Mouse (Mus musculus) forebrain, postnatal 0 days (tissue): Measurements from ENCODE around the gene Hoxc12. TPM values are rescaled to one million over a fixed set of nuclear protein-coding genes. Genes with fewer than 3 reads are reported as not detected.

ENCODE experiments used
- ATAC-seq: fragments of 200-750 bp; cut with Nextera tagmentation; 2 replicates; pipeline ENCODE4 v1.8.0; 2017; ENCODE audit warnings: mild to moderate bottlenecking, moderate library complexity
- DNase-seq: peaks from one replicate; pipeline ENCODE4 v3.0.0-alpha.2; 2015
- H3K27ac ChIP-seq: fragments of 300-500 bp; sonication (generic); 2 replicates; pipeline ENCODE4 v1.5.1; 2014; ENCODE audit warnings: low read depth, mild to moderate bottlenecking, antibody characterized with exemption, low read length, moderate library complexity, mixed read lengths
- H3K27me3 ChIP-seq: fragments of 300-500 bp; sonication (generic); 2 replicates; pipeline ENCODE4 v1.6.1; 2014; ENCODE audit warnings: mild to moderate bottlenecking, low read length, mixed read lengths; ENCODE audit not compliant: insufficient read depth
- H3K36me3 ChIP-seq: fragments of 300-500 bp; sonication (generic); 2 replicates; pipeline ENCODE4 v1.6.1; 2014; ENCODE audit warnings: mild to moderate bottlenecking, moderate library complexity; ENCODE audit not compliant: insufficient read depth
- H3K4me1 ChIP-seq: fragments of 300-500 bp; sonication (generic); 2 replicates; pipeline ENCODE4 v1.6.1; 2014; ENCODE audit warnings: antibody characterized with exemption; ENCODE audit not compliant: insufficient read depth
- H3K4me2 ChIP-seq: fragments of 300-500 bp; sonication (generic); 2 replicates; pipeline ENCODE4 v1.6.1; 2014; ENCODE audit warnings: low read depth, mild to moderate bottlenecking, moderate library complexity
- H3K4me3 ChIP-seq: fragments of 300-500 bp; sonication (generic); 2 replicates; pipeline ENCODE4 v1.5.1; 2014; ENCODE audit warnings: low read depth, low read length, mixed read lengths
- H3K9ac ChIP-seq: fragments of 300-500 bp; sonication (generic); 2 replicates; pipeline ENCODE4 v1.6.1; 2014; ENCODE audit warnings: mild to moderate bottlenecking
- H3K9me3 ChIP-seq: fragments of 300-500 bp; sonication (generic); 2 replicates; pipeline ENCODE4 v1.6.1; 2016; ENCODE audit warnings: low read length
- CTCF ChIP-seq: sonication (generic); IDR thresholded peaks from 2 replicates; pipeline ENCODE4 v1.5.1; 2016; ENCODE audit warnings: antibody characterized with exemption, control low read depth, low read depth
- WGBS: fragments of 180-500 bp; shearing (Covaris S2); extraction: QIAGEN DNeasy Blood & Tissue Kit; methylation state at CpG from one replicate; pipeline ENCODE4 v1.1.7; 2014; 5-methylcytosine and 5-hydroxymethylcytosine counted together
- polyA plus RNA-seq: library from polyadenylated mRNA; unstranded; fragments of >200 nt; fragmentation: Nextera tagmentation; extraction: Ambion mirVana; gene quantifications from 2 replicates; pipeline ENCODE4 v1.2.1, GENCODE M21; 2015
- total RNA-seq: library from RNA; depleted of rRNA; stranded (reverse); fragments of >200 nt; gene quantifications from 2 replicates; pipeline ENCODE4 v1.2.3, GENCODE M21; 2014

Hoxc12 gene
- total and polyA plus RNA-seq, 2 experiments from 2014 or later = not detected

- WGBS = 2% methylated on average over 20 of the region's 20 CpGs
- no peaks in the 10 kb centered on the region for H3K36me3 ChIP-seq
- H3K4me1 ChIP-seq = no peaks in the 10 kb centered on the region
- no peak for TF ChIP-seq CTCF
- no peak overlapping the region for H3K4me2 ChIP-seq
- DNase-seq (no peak), ATAC-seq (no peak)
- H3K27me3 ChIP-seq = peaks cover 96% of the 10 kb centered on the region
- H3K9me3 ChIP-seq = no peaks in the 10 kb centered on the region
- H3K4me3 ChIP-seq = no peak overlapping the region
- no peak overlapping the region for H3K9ac ChIP-seq
- H3K27ac ChIP-seq = no peak overlapping the region
Measured at GRCm38 (mm10) chr15:102949696-102950095, 13.1 kb downstream of the Hoxc12 start.

DNA sequence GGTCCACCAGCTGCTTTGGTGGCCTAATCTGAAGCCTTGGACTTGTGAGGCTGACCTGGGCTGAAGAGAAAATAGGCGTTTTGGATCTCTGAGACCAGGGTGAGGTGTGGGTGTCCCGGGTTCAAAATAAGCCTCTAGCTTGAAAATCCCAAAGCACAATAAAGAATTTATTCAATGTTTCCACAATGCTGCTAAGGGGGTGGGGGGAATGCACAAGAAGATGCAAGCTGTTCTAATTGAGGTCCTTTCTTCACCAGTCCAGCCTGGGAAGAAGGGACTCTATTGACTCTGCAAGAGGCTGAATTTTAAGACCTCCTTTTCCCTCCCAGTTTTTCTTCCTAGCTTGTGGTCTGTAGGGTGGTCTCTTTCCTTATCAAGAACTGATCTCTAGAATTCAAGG is 14.3 kb downstream of the Hoxc12 start:
- peaks cover 95% of the 10 kb centered on the region for H3K27me3 ChIP-seq
- H3K27ac ChIP-seq = no peak overlapping the region
- no peak for TF ChIP-seq CTCF
- no peak for DNase-seq
- no peak for ATAC-seq
- no peak overlapping the region for H3K9ac ChIP-seq
- no peak overlapping the region for H3K4me3 ChIP-seq
- no peaks in the 10 kb centered on the region for H3K9me3 ChIP-seq
- H3K4me1 ChIP-seq = no peaks in the 10 kb centered on the region
- no peak overlapping the region for H3K4me2 ChIP-seq
- H3K36me3 ChIP-seq = no peaks in the 10 kb centered on the region
- WGBS = 8% methylated on average over 2 of the region's 2 CpGs

- TF ChIP-seq CTCF = no peak
Measured at GRCm38 (mm10) chr15:102953561-102953960, 17.0 kb downstream of the Hoxc12 start.

GRCm38 (mm10) chr15:102954192-102955006 is 17.8 kb downstream of the Hoxc12 start, which contains the start of gene Hoxc11:
TSS of gene Hoxc11 (plus strand) at chr15:102954427.
- no peak for TF ChIP-seq CTCF
- Histone ChIP-seq H3K9me3 (no peaks in the 10 kb centered on the region), H3K4me2 (no peak within 1 kb of the TSS), H3K4me1 (no peaks in the 10 kb centered on the region), H3K27me3 (peaks cover 95% of the 10 kb centered on the region), H3K9ac (no peak within 1 kb of the TSS), H3K4me3 (no peak within 1 kb of the TSS), H3K27ac (no peak within 1 kb of the TSS), H3K36me3 (no peaks in the 10 kb centered on the region)
- DNase-seq (no peak), ATAC-seq (no peak)
- under 1% methylated on average over 56 of the region's 57 CpGs for WGBS

More at GRCm38 (mm10) chr15:102953561-102953960, 17.0 kb downstream of the Hoxc12 start:
- no peak overlapping the region for H3K4me2 ChIP-seq
- no peak overlapping the region for H3K27ac ChIP-seq
- H3K36me3 ChIP-seq = no peaks in the 10 kb centered on the region
- no peaks in the 10 kb centered on the region for H3K9me3 ChIP-seq
- no peaks in the 10 kb centered on the region for H3K4me1 ChIP-seq
- H3K4me3 ChIP-seq = no peak overlapping the region
- H3K9ac ChIP-seq = no peak overlapping the region
- DNase-seq (no peak), ATAC-seq (no peak)
- 3% methylated on average over 6 of the region's 6 CpGs for WGBS
- peaks cover 95% of the 10 kb centered on the region for H3K27me3 ChIP-seq

DNA sequence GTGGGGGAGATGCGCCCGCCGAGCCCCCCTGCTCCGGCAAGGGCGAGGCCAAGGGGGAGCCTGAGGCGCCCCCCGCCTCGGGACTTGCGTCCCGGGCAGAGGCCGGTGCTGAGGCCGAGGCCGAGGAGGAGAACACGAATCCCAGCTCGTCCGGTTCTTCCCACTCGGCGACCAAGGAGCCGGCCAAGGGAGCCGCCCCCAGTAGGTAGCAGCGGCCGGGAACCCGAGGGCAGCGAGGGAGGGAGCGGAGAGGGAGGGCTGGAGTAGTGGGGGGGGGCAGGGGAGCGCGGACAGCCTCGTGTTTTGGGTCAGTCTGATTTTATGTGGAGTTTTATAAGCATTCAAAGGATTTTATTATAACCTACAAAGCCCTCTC is 18.4 kb downstream of the Hoxc12 start:
- no peak overlapping the region for H3K4me3 ChIP-seq
- H3K4me1 ChIP-seq = no peaks in the 10 kb centered on the region
- no peaks in the 10 kb centered on the region for H3K9me3 ChIP-seq
- no peak overlapping the region for H3K27ac ChIP-seq
- TF ChIP-seq CTCF = no peak
- H3K4me2 ChIP-seq = no peak overlapping the region
- no peak for ATAC-seq
- H3K27me3 ChIP-seq = peaks cover 95% of the 10 kb centered on the region
- DNase-seq = no peak
- H3K9ac ChIP-seq = no peak overlapping the region
- no peaks in the 10 kb centered on the region for H3K36me3 ChIP-seq
- under 1% methylated on average over 28 of the region's 28 CpGs for WGBS

- no peak overlapping the region for H3K27ac ChIP-seq
- no peak overlapping the region for H3K4me2 ChIP-seq
- H3K36me3 ChIP-seq = no peaks in the 10 kb centered on the region
- no peak for DNase-seq
- no peaks in the 10 kb centered on the region for H3K4me1 ChIP-seq
- no peak for ATAC-seq
- H3K27me3 ChIP-seq = peaks cover 95% of the 10 kb centered on the region
- no peak for TF ChIP-seq CTCF
- H3K4me3 ChIP-seq = no peak overlapping the region
- WGBS = 1% methylated on average over 40 of the region's 40 CpGs
- H3K9me3 ChIP-seq = no peaks in the 10 kb centered on the region
- H3K9ac ChIP-seq = no peak overlapping the region
Measured at GRCm38 (mm10) chr15:102955833-102956640, 19.5 kb downstream of the Hoxc12 start.

- H3K4me1 ChIP-seq = no peaks in the 10 kb centered on the region
- no peak overlapping the region for H3K4me3 ChIP-seq
- no peak overlapping the region for H3K9ac ChIP-seq
- no peak for TF ChIP-seq CTCF
- no peaks in the 10 kb centered on the region for H3K9me3 ChIP-seq
- H3K27me3 ChIP-seq = peaks cover 95% of the 10 kb centered on the region
- DNase-seq (no peak), ATAC-seq (no peak)
- no peaks in the 10 kb centered on the region for H3K36me3 ChIP-seq
- no peak overlapping the region for H3K27ac ChIP-seq
- no peak overlapping the region for H3K4me2 ChIP-seq
- under 1% methylated on average over 12 of the region's 12 CpGs for WGBS
Measured at GRCm38 (mm10) chr15:102956906-102957305, 20.3 kb downstream of the Hoxc12 start.
